Mouse (Mus musculus) myocyte (in vitro differentiated cells): ENCODE measurements around the gene Rex1bd. TPM values are rescaled to one million over a fixed set of nuclear protein-coding genes. Genes with fewer than 3 reads are reported as not detected.

ENCODE experiments used
- H3K27me3 ChIP-seq: one replicate; pipeline ENCODE4 v1.6.1; 2011; ENCODE audit not compliant: control insufficient read depth, insufficient read depth, insufficient read length
- H3K36me3 ChIP-seq: one replicate; pipeline ENCODE4 v1.6.1; 2011; ENCODE audit not compliant: control insufficient read depth, insufficient read depth
- H3K4me2 ChIP-seq: one replicate; pipeline ENCODE4 v1.6.1; 2011; ENCODE audit warnings: low read depth, control low read depth
- H3K4me3 ChIP-seq: one replicate; pipeline ENCODE4 v1.5.1; 2011; ENCODE audit warnings: mild to moderate bottlenecking, control low read depth, moderate library complexity
- H3K79me2 ChIP-seq: one replicate; pipeline ENCODE4 v1.6.1; 2011; ENCODE audit not compliant: control insufficient read depth, insufficient read depth
- H3ac ChIP-seq: one replicate; pipeline ENCODE4 v1.6.1; 2011; ENCODE audit not compliant: control insufficient read depth, insufficient read length
- CEBPB ChIP-seq: IDR thresholded peaks from 2 replicates; pipeline ENCODE4 v1.6.1; 2011; ENCODE audit warnings: mild to moderate bottlenecking, moderate library complexity; ENCODE audit not compliant: poor library complexity, insufficient read depth, severe bottlenecking
- E2F4 ChIP-seq: IDR thresholded peaks from one replicate; pipeline ENCODE4 v1.6.1; 2011; ENCODE audit warnings: mild to moderate bottlenecking, control low read depth, moderate library complexity; ENCODE audit not compliant: insufficient read depth
- MAX ChIP-seq: IDR thresholded peaks from one replicate; pipeline ENCODE4 v1.6.1; 2011; ENCODE audit warnings: low read depth, mild to moderate bottlenecking, control low read depth
- MYOD1 ChIP-seq, 3 experiments: IDR thresholded peaks; one replicate each; pipeline ENCODE4 v1.6.1; 2011; ENCODE audit warnings: control low read depth in 2 of 3, low read depth in 2 of 3, mild to moderate bottlenecking in 2 of 3, moderate library complexity in 1 of 3; ENCODE audit not compliant: insufficient read length in 2 of 3, control insufficient read depth in 1 of 3
- MYOG ChIP-seq, 3 experiments: IDR thresholded peaks; one replicate each; pipeline ENCODE4 v1.6.1; 2011; ENCODE audit warnings: control low read depth in 2 of 3, low read depth in 2 of 3, mild to moderate bottlenecking in 2 of 3; ENCODE audit not compliant: insufficient read length in 2 of 3, control insufficient read depth in 1 of 3, insufficient read depth in 1 of 3
- POLR2A ChIP-seq: IDR thresholded peaks from one replicate; pipeline ENCODE4 v1.6.1; 2011; ENCODE audit warnings: low read depth, mild to moderate bottlenecking, control low read depth, moderate library complexity; ENCODE audit not compliant: insufficient read length
- POLR2AphosphoS2 ChIP-seq: IDR thresholded peaks from one replicate; pipeline ENCODE4 v1.6.1; 2011; ENCODE audit warnings: low read depth, control low read depth; ENCODE audit not compliant: insufficient read length
- REST ChIP-seq: IDR thresholded peaks from one replicate; pipeline ENCODE4 v1.6.1; 2011; ENCODE audit warnings: mild to moderate bottlenecking, control low read depth, moderate library complexity; ENCODE audit not compliant: insufficient read depth, insufficient read length
- SRF ChIP-seq: IDR thresholded peaks from one replicate; pipeline ENCODE4 v1.6.1; 2011; ENCODE audit warnings: low read depth; ENCODE audit not compliant: control insufficient read depth, insufficient read length
- TCF12 ChIP-seq: IDR thresholded peaks from one replicate; pipeline ENCODE4 v1.6.1; 2011; ENCODE audit warnings: mild to moderate bottlenecking, control low read depth; ENCODE audit not compliant: poor library complexity, insufficient read depth, severe bottlenecking
- TCF3 ChIP-seq: IDR thresholded peaks from one replicate; pipeline ENCODE4 v1.6.1; 2011; ENCODE audit warnings: low read depth, control low read depth; ENCODE audit not compliant: insufficient read length
- USF1 ChIP-seq: IDR thresholded peaks from one replicate; pipeline ENCODE4 v1.6.1; 2011; ENCODE audit warnings: low read depth, mild to moderate bottlenecking, control low read depth, moderate library complexity
- polyA plus RNA-seq: library from polyadenylated mRNA; unstranded; fragments of >200 nt; fragmentation: generic; extraction: Trizol; gene quantifications from one replicate; pipeline ENCODE4 v1.2.1, GENCODE M21; 2012; ENCODE audit warnings: missing spikeins

Rex1bd gene
- polyA plus RNA-seq, 1 experiment = 259 TPM

DNA sequence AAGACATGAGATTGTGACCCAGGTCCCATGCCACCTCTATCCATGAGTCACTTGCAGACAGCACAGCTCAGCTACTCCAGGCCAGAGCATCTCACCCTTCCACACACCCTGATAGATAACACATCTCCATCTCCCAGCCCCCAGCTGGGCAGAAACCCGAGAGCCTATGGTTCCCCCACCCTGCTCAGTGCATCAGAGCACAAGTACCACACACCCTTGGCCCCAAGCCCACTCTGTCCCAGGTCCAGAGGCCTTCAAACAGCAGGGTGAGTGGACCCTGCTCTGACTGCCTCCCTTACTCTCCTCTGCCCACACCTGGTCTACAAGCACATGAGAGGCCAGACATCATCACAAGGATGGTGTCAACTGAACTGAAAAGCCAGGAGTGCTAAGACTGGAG, 38.6 kb downstream of the Rex1bd start:
- no peak overlapping the region for H3K4me3 ChIP-seq
- peaks cover 4% of the 10 kb centered on the region for H3K36me3 ChIP-seq
- no peaks in the 10 kb centered on the region for H3K27me3 ChIP-seq
- peak overlapping the region; percentile 54 for H3K4me2 ChIP-seq
- H3K79me2 ChIP-seq = peaks cover 72% of the 10 kb centered on the region
- TF ChIP-seq MYOD1 (IDR thresholded peaks at IDR 0.05; ENCODE audit: control insufficient read depth in 1 of 3, insufficient read length in 2 of 3, low read depth in 2 of 3) = no peak
- no peak for TF ChIP-seq TCF12
- no peak for TF ChIP-seq POLR2AphosphoS2
- no peak for TF ChIP-seq MAX
- TF ChIP-seq USF1 = no peak
- no peak for TF ChIP-seq E2F4
- no peak for TF ChIP-seq REST
- no peak for TF ChIP-seq CEBPB
- no peak for TF ChIP-seq SRF
- TF ChIP-seq TCF3 = no peak
- no peak for TF ChIP-seq POLR2A
- TF ChIP-seq MYOG (IDR thresholded peaks at IDR 0.05; ENCODE audit: control insufficient read depth in 1 of 3, insufficient read depth in 1 of 3, insufficient read length in 2 of 3, low read depth in 2 of 3) = no peak
- H3ac ChIP-seq = no peak overlapping the region

DNA sequence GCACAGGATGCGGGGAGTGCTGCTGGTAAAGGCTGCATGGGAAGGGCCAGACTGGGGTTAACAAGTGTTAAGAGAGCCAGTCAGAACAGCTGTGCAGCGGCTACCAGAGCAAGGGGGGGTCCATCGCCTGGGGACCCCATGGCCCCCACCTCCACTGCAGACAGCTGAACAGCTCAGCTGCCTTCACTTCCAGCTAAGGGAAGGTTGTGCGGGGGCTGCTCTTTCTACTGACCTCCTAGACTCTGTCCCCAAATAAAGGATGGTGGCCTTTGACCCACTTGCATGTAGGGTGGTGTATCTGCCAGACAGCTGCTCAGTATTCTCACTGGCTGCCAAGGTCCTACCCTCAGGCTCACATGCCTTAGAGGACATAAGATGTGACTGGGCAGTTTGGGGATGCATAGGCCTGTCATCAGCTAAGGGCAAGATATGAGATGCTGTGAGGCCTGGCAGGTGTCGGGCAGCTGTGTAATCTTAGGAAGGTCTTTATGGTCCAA, 39.3 kb downstream of the Rex1bd start:
- peaks cover 66% of the 10 kb centered on the region for H3K79me2 ChIP-seq
- H3K4me3 ChIP-seq = no peak overlapping the region
- TF ChIP-seq TCF3 = peak; percentile 76
- peak; percentile 45 for TF ChIP-seq SRF
- TF ChIP-seq E2F4 = no peak
- no peak for TF ChIP-seq TCF12
- TF ChIP-seq MYOG (IDR thresholded peaks at IDR 0.05; ENCODE audit: control insufficient read depth in 1 of 3, insufficient read depth in 1 of 3, insufficient read length in 2 of 3, low read depth in 2 of 3) = peak; percentile 85 to 92 (median 88)
- peak; percentile 76 to 94 (median 79) for TF ChIP-seq MYOD1 (IDR thresholded peaks at IDR 0.05; ENCODE audit: control insufficient read depth in 1 of 3, insufficient read length in 2 of 3, low read depth in 2 of 3)
- TF ChIP-seq POLR2AphosphoS2 = peak; percentile 14
- TF ChIP-seq CEBPB = no peak
- no peak for TF ChIP-seq POLR2A
- TF ChIP-seq USF1 = no peak
- no peak for TF ChIP-seq MAX
- no peak for TF ChIP-seq REST
- no peak overlapping the region for H3ac ChIP-seq
- H3K27me3 ChIP-seq = no peaks in the 10 kb centered on the region
- peaks cover 4% of the 10 kb centered on the region for H3K36me3 ChIP-seq
- H3K4me2 ChIP-seq = peak overlapping the region; percentile 54

DNA sequence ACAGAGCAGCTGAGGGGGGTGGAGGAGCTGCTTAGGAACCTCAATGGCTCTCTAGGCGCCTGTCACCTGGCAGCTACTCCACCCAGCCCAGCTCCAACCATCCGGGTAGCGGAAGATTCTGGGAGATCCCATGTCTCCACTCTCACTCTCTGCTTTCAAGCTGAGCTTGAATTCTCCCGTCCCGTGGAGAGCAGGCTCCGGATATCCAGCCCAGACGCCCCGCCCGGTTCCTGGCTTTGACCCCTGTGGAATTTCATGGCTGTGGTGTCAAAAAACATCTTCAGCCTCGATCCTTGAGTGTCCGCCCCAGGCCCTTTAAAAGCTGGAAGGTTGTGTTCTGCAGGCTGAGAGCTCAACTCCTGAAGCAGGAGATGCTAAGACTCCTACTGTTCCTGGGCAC, 39.8 kb downstream of the Rex1bd start:
- H3K4me3 ChIP-seq = no peak overlapping the region
- no peaks in the 10 kb centered on the region for H3K27me3 ChIP-seq
- peak overlapping the region; percentile 54 for H3K4me2 ChIP-seq
- TF ChIP-seq SRF (no peak), MYOD1 (IDR thresholded peaks at IDR 0.05; ENCODE audit: control insufficient read depth in 1 of 3, insufficient read length in 2 of 3, low read depth in 2 of 3) (no peak), MYOG (IDR thresholded peaks at IDR 0.05; ENCODE audit: control insufficient read depth in 1 of 3, insufficient read depth in 1 of 3, insufficient read length in 2 of 3, low read depth in 2 of 3) (no peak), CEBPB (no peak), REST (no peak), TCF12 (no peak), POLR2A (no peak), E2F4 (no peak), POLR2AphosphoS2 (no peak), USF1 (no peak), TCF3 (no peak), MAX (no peak)
- peaks cover 61% of the 10 kb centered on the region for H3K79me2 ChIP-seq
- no peak overlapping the region for H3ac ChIP-seq
- peaks cover 3% of the 10 kb centered on the region for H3K36me3 ChIP-seq

DNA sequence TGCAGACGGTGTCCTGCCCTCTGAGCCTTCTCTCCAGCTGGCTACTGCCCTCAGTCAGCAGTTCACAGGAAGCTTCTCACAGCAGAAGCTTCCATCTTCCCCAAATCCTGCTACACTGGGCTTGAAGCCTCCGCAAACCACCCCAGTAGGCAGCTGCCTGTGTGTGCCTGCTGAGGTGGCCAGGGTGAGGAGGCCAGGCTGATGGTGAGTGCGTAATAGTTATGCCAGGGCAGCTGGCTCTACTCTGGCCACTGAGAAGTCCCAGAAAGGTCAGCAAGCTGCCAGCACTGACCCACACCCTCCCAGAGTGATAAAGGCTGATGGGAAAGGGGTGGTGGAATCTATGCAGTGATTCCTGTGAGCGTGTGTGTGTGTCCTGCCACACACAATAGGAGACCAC, 40.2 kb downstream of the Rex1bd start:
- Histone ChIP-seq H3K36me3 (no peaks in the 10 kb centered on the region), H3K27me3 (no peaks in the 10 kb centered on the region), H3ac (no peak overlapping the region), H3K79me2 (peaks cover 56% of the 10 kb centered on the region), H3K4me3 (no peak overlapping the region), H3K4me2 (peak overlapping the region; percentile 54)
- peak; percentile 31 to 90 (median 70) for TF ChIP-seq MYOD1 (IDR thresholded peaks at IDR 0.05; ENCODE audit: control insufficient read depth in 1 of 3, insufficient read length in 2 of 3, low read depth in 2 of 3)
- peak; percentile 73 to 89 (median 79) for TF ChIP-seq MYOG (IDR thresholded peaks at IDR 0.05; ENCODE audit: control insufficient read depth in 1 of 3, insufficient read depth in 1 of 3, insufficient read length in 2 of 3, low read depth in 2 of 3)
- peak; percentile 8 for TF ChIP-seq POLR2A
- no peak for TF ChIP-seq MAX

DNA sequence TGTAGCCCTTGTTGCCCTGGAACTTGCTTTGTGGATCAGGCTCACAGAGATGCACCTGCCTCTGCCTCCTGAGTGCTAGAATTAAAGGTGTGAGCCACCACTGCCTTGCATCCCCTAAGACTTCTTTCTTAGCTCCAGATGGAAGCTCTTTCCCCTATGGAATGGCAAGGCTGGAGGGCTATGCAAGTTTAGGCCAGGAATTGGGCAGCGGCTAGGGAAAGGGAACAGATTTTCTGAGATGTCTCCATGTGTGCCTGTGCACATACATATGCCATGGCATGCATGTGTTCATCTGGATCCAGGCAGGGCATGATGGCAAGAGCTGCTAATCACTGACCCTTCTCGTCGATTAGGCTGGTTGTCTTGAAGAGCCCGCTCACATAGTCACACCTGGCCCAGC, 40.9 kb downstream of the Rex1bd start:
- Histone ChIP-seq H3K36me3 (no peaks in the 10 kb centered on the region), H3ac (no peak overlapping the region), H3K79me2 (peaks cover 50% of the 10 kb centered on the region), H3K27me3 (no peaks in the 10 kb centered on the region), H3K4me3 (no peak overlapping the region), H3K4me2 (peak overlapping the region; percentile 54)
- no peak for TF ChIP-seq MAX
